ENCODE assay signal across 13 mouse cellular contexts in the genomic region with DNA sequence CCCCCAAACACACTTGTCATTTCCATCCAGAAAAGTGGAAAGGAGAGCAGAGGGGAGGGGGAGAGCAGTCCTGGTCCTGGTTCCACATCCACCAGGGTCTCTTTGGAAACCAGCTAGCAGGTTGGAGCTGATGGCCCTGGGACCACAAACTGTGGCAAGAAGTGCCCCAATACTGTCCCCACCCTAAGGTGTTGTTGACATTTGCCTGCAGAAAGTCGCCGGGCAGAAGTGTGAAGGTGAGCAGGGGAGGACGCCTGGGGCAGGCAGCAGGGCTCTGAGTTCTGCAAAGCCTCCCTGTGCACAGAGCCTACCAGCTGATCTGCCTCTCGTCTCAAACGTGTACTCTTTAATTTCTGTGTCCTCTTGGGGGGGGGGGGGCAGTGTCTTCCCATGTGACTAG. TPM values are rescaled to one million over a fixed set of nuclear protein-coding genes. Genes with fewer than 3 reads are reported as not detected.
A peak's percentile ranks its signal among the peaks of the same experiment; 100 is the strongest.
DNase-seq lines count a peak whose midpoint lies in the region; ATAC-seq and TF ChIP-seq lines count a peak whose summit lies in the region.
"Had no signal": no experiment of that assay in that cellular context is flagged by ENCODE, and none has a peak within 500 bp of the region (broad histone marks: within the 10 kb centered on the region; RNA-seq: fewer than 3 reads in every experiment).

No protein-coding gene starts in this region.

- H3K36me3 ChIP-seq in E14TG2a.4 (ENCODE audit: insufficient read depth, low read length): no peaks in the 10 kb centered on the region
- no peaks in the 10 kb centered on the region for H3K36me3 ChIP-seq in heart, embryonic 16.5 days (ENCODE audit: control insufficient read depth, insufficient read depth)
- no peaks in the 10 kb centered on the region for H3K36me3 ChIP-seq in limb, embryonic 12.5 days
- H3K36me3 ChIP-seq: stomach, embryonic 15.5 days had no signal

- peak; percentile 70 for ATAC-seq in heart, embryonic 16.5 days (replicated peaks; ENCODE audit: extremely low read depth, insufficient read depth, low FRiP score)
- ATAC-seq in limb, embryonic 12.5 days (ENCODE audit: insufficient number of reproducible peaks, insufficient read depth, low FRiP score, low TSS enrichment, low read depth): no peak
- ATAC-seq: inflammation-experienced regulatory T-cells, adult 6 months; liver, postnatal 0 days had no signal

- DNase-seq in heart, adult 18-20 months: peak; percentile 20 to 24
- DNase-seq in heart, postnatal 25 days (ENCODE audit: low spot score): no peak
- DNase-seq in adrenal gland, postnatal 36 days: no peak
- DNase-seq in lung, postnatal 10 days: no peak
- DNase-seq in ovary, postnatal 14 days (ENCODE audit: low spot score): no peak
- DNase-seq: gastrocnemius, postnatal 14 days; liver, postnatal 0 days had no signal

- WGBS in heart, embryonic 16.5 days: 17% methylated on average over 5 of the region's 5 CpGs
- WGBS in limb, embryonic 12.5 days: 11% methylated on average over 5 of the region's 5 CpGs

- peak overlapping the region; percentile 58 for H3K4me2 ChIP-seq in heart, embryonic 16.5 days (ENCODE audit: low read depth, low read length)
- peak overlapping the region; percentile 54 for H3K4me2 ChIP-seq in limb, embryonic 12.5 days

- peaks cover 62% of the 10 kb centered on the region for H3K27me3 ChIP-seq in E14TG2a.4 (ENCODE audit: insufficient read depth, low read length)
- peaks cover 6% of the 10 kb centered on the region; the same call in 1 of the 2 replicates for H3K27me3 ChIP-seq in heart, embryonic 16.5 days (ENCODE audit: control insufficient read depth, insufficient read depth, low read length)
- peaks cover 59% of the 10 kb centered on the region for H3K27me3 ChIP-seq in limb, embryonic 12.5 days
- H3K27me3 ChIP-seq: stomach, embryonic 15.5 days had no signal

- H3K9ac ChIP-seq in heart, embryonic 16.5 days (ENCODE audit: low read length): peak overlapping the region; percentile 63
- H3K9ac ChIP-seq in limb, embryonic 12.5 days (replicated peaks): no peak overlapping the region
- H3K9ac ChIP-seq: liver, postnatal 0 days; stomach, embryonic 15.5 days had no signal

- H3K4me1 ChIP-seq in E14TG2a.4 (replicated peaks; ENCODE audit: low read depth, low read length): peaks cover 27% of the 10 kb centered on the region
- peaks cover 16% of the 10 kb centered on the region for H3K4me1 ChIP-seq in heart, embryonic 16.5 days (ENCODE audit: control insufficient read depth, insufficient read depth, low read length)
- peaks cover 28% of the 10 kb centered on the region for H3K4me1 ChIP-seq in limb, embryonic 12.5 days (replicated peaks)

- intact Hi-C loops in heart, postnatal 25 days (cut with DNase I): no loop called here

- H3K27ac ChIP-seq in heart, embryonic 16.5 days (ENCODE audit: low read length): peak overlapping the region; percentile 76
- no peak overlapping the region for H3K27ac ChIP-seq in limb, embryonic 12.5 days
- H3K27ac ChIP-seq: macrophage; stomach, embryonic 15.5 days had no signal

- H3K4me3 ChIP-seq in E14TG2a.4 (replicated peaks; ENCODE audit: low read length): peak overlapping the region; percentile 63
- H3K4me3 ChIP-seq in heart, embryonic 16.5 days (ENCODE audit: low read length): no peak overlapping the region; the same call in 1 of the 2 replicates
- H3K4me3 ChIP-seq in limb, embryonic 12.5 days (replicated peaks): no peak overlapping the region

- no peak for TF ChIP-seq CTCF in E14TG2a.4 (conservative IDR thresholded peaks at IDR 0.05; ENCODE audit: low read length)

- H3K9me3 ChIP-seq in E14TG2a.4 (ENCODE audit: low read length): no peaks in the 10 kb centered on the region
- H3K9me3 ChIP-seq in heart, embryonic 16.5 days (replicated peaks; ENCODE audit: control insufficient read depth, low read length): no peaks in the 10 kb centered on the region
- no peaks in the 10 kb centered on the region for H3K9me3 ChIP-seq in limb, embryonic 12.5 days
- H3K9me3 ChIP-seq: stomach, embryonic 15.5 days had no signal

RNA-seq across cellular contexts. Expression of gene Mrm1, which starts 54.2 kb away (rescaled TPM):
- 10 to 100 TPM; 20.8 to 25.0 TPM for total RNA-seq in heart, adult 18-20 months (2021)
- 10 to 100 TPM; 17.1 to 17.9 TPM for total RNA-seq in heart, postnatal 25 days (2021)
- polyA plus RNA-seq in heart, embryonic 16.5 days (2015; fragmentation: Nextera tagmentation; extraction: Ambion mirVana): 24.0 and 28.4 TPM in 2 replicates
- polyA plus RNA-seq in limb, embryonic 12.5 days (2016; fragmentation: Nextera tagmentation; extraction: Ambion mirVana): 9.4 and 10.7 TPM in 2 replicates
- 10 to 100 TPM; 14.7 to 22.1 TPM for total RNA-seq in adrenal gland, postnatal 36 days (2021)

Comparison
In these comparisons a context has a peak if more than half of its experiments do, and no peak if none do; other contexts are left out.
1. DNase-seq: peak in heart, adult 18-20 months (2 of 2); none in heart, postnatal 25 days (single experiment), adrenal gland, postnatal 36 days (0 of 2), lung, postnatal 10 days (single experiment) and ovary, postnatal 14 days (single experiment).